Mouse (Mus musculus): ENCODE data around the gene H2-DMb1.

Gene H2-DMb1

GRCm38 (mm10) chr17:34155534-34155933, 2.7 kb downstream of the H2-DMb1 start:
- DNase-seq, result no peak

- DNase-seq, result no peak
Measured at GRCm38 (mm10) chr17:34164202-34164895, 11.5 kb downstream of the H2-DMb1 start.

DNA sequence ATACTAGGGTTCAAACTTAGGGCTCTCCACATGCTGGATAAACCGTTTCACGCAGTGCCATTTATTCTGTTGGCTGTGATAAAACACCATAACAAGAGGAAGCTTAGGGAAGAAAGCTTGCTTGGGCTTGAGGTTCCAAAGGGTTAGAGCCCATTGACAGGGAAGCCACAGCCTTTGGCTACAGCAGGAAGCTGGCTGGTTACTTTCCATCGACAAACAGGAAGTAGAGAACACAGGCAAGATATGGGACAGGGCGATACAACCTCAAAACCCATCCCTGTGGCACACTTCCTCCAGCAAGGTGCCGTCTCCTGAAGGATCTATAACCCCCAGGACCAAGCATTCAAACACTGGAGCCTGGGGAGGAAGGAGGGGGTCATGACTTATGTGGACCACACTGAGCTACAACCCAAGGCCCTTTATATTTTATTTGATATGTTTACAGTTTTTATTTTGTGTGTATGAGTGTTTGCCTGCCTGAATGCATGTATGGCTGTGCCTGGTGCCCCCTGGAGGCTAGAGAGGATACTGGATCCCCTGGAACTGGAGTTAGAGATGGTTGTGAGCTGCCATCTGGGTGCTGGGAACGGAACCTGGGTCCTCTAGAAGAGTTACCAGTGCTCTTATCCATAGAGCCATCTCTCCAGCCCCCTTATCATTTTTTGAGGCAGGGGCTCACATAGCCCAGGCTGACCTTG, 12.3 kb downstream of the H2-DMb1 start:
- DNase-seq, result no peak

DNA sequence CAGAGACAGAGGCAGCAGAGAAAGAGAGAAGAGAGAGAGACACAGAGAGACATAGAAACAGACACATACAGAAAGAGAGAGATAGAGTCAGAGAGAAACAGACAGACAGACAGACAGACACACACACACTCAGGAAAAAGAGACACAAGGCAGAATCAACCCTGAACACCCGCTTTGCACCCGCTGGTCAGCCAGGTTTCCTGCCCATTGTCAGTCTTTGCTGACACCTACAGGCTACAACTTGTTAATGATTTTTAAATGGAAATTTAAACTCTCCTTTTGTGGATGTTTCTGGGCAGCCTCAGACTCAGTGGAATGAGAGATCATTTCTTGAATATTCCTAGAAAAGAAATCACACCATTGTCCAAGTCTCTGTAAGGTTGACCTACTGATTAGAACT, 16.4 kb downstream of the H2-DMb1 start:
- peak; percentile 15 for DNase-seq

GRCm38 (mm10) chr17:34170487-34170876, 17.6 kb downstream of the H2-DMb1 start:
- DNase-seq, result no peak

- DNase-seq, result peak; percentile 74
Measured at GRCm38 (mm10) chr17:34170877-34171498, 18.1 kb downstream of the H2-DMb1 start.

DNA sequence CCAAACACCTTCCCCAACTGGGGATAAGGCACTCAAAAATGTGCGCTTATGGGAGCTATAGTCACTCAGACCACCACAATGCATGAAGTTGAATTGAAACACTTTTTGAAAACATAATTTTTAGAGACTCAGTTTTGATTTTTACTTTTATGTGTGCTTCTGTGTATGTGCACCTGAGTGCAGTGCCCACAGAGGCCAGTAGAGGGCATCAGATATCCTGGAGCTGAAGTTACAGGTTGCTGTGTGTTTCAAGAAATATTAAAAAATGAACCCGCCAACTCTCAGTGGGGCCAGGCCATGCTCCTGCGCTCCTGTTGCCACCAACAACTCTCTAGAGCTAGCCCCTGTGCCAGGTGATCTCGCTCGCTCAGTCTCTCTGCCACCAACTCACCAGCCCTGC, 19.7 kb downstream of the H2-DMb1 start:
- no peak for DNase-seq

GRCm38 (mm10) chr17:34174075-34174474, 21.2 kb downstream of the H2-DMb1 start:
- no peak for DNase-seq

- no peak for DNase-seq
Measured at GRCm38 (mm10) chr17:34177179-34177578, 24.3 kb downstream of the H2-DMb1 start.

DNA sequence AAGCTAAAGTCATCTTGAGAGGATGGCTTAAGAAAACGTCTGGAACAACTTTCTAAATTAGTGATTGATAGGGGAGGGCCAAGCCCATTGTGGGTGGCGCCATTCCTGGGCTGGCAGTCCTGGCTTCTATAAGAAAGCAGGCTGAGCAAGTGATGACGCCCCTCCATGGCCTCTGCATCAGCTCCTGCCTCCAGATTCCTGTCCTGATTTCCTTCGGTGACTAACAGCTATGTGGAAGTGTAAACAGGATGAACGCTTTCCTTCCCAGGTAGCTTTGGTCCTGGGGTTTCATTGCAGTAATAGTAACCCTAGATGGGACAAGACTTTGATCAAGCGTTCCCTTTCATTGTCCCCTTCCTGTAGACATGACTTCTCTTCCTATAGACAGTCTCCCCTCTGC, 26.1 kb downstream of the H2-DMb1 start:
- DNase-seq, result no peak

GRCm38 (mm10) chr17:34179913-34180859, 27.3 kb downstream of the H2-DMb1 start:
- DNase-seq, result no peak

GRCm38 (mm10) chr17:34183564-34184219, 30.8 kb downstream of the H2-DMb1 start:
- DNase-seq, result no peak

DNA sequence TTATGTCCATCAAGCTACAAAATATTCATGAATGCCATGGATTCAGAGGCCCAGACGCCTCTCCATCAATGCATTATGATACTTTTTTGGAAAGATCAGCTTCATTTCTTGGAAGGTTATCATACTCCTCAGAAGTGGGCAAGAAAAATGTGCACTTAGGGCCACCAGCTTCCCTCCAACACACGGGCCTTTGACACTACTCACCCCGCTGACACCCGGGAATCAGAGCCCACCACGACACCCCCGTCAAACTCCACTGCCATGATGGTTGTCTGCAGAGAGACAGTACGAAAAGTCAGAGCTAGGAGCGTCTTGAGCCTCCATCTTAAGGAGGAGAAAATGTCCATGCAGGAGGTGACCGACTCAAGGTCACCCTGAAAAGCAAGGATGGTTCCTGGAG, 32.7 kb downstream of the H2-DMb1 start:
- no peak for DNase-seq

GRCm38 (mm10) chr17:34186885-34187260, 34.0 kb downstream of the H2-DMb1 start:
- DNase-seq, result no peak

- DNase-seq, result peak; percentile 96
Measured at GRCm38 (mm10) chr17:34187261-34187916, 34.5 kb downstream of the H2-DMb1 start, which contains the start of the genes Tap1 and Psmb9. Gene Tap1, plus strand, starts transcription at chr17:34187553. Gene Psmb9, minus strand, starts transcription at chr17:34187764.

DNA sequence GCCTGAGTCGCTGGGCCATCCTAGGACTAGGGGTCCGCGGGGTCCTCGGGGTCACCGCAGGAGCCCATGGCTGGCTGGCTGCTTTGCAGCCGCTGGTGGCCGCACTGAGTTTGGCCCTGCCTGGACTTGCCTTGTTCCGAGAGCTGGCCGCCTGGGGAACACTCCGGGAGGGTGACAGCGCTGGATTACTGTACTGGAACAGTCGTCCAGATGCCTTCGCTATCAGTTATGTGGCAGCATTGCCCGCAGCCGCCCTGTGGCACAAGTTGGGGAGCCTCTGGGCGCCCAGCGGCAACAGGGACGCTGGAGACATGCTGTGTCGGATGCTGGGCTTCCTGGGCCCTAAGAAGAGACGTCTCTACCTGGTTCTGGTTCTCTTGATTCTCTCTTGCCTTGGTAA, 35.1 kb downstream of the H2-DMb1 start:
- DNase-seq, result no peak

DNA sequence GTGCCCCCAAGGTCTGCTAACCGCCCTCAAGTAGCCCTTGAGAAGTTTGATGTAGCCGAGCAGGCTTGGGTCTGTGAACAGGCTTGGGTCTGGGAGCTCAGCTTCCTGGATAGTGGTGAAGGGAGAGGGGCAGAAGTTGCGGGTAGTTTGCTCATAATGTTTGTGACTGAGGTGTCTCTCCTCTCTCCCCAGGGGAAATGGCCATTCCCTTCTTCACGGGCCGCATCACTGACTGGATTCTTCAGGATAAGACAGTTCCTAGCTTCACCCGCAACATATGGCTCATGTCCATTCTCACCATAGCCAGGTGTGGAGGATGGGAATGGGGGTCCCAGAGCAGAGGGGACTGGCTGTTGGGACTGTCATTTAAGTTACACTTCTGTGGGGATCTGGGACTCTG, 36.1 kb downstream of the H2-DMb1 start:
- DNase-seq, result no peak

DNA sequence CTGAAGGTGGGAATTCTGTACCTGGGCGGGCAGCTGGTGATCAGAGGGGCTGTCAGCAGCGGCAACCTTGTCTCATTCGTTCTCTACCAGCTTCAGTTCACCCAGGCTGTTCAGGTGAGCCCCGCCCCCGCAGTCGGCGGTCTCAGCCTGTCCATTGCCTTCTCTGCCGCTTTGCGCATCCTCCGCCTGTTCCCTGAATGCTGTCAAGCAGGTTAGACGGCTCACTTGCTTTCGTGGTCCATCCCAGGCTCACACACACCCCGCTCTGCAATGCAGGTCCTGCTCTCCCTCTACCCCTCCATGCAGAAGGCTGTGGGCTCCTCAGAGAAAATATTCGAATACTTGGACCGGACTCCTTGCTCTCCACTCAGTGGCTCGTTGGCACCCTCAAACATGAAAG, 40.0 kb downstream of the H2-DMb1 start:
- no peak for DNase-seq

- no peak for DNase-seq
Measured at GRCm38 (mm10) chr17:34193468-34193867, 40.6 kb downstream of the H2-DMb1 start.

- no peak for DNase-seq
Measured at GRCm38 (mm10) chr17:34194723-34195122, 41.9 kb downstream of the H2-DMb1 start.

GRCm38 (mm10) chr17:34196491-34196890, 43.6 kb downstream of the H2-DMb1 start:
- no peak for DNase-seq

Data from right cerebral cortex, adult 18-20 months (tissue).